Mouse (Mus musculus): Measurements from ENCODE around the gene Zbtb16. TPM values are rescaled to one million over a fixed set of nuclear protein-coding genes. Genes with fewer than 3 reads are reported as not detected.

The Zbtb16 gene
- 5.6 and 11.0 TPM in 2 replicates for polyA plus RNA-seq (2012; rRNA removed)

GRCm38 (mm10) chr9:48835631-48836565, at the start of gene Zbtb16:
Zbtb16 (minus strand) TSS chr9:48836222.

GRCm38 (mm10) chr9:48604939-48605598, 231.0 kb downstream of the Zbtb16 start, which contains the start of gene Nnmt:
Nnmt (minus strand) TSS chr9:48605153.

Other genes with a start within 250 kb of the Zbtb16 start
- gene Nnmt, start 231.1 kb downstream of the Zbtb16 start, polyA plus RNA-seq (2012; rRNA removed): 0.58 and 1.0 TPM in 2 replicates
- 0.12 and 0.70 TPM in 2 replicates for gene Htr3a, start 74.9 kb upstream of the Zbtb16 start, polyA plus RNA-seq (2012; rRNA removed)
- gene Htr3b, start 128.8 kb upstream of the Zbtb16 start, polyA plus RNA-seq (2012; rRNA removed): 0.01 and 0.19 TPM in 2 replicates
- 56.2 and 64.7 TPM in 2 replicates for gene Usp28, start 149.2 kb upstream of the Zbtb16 start, polyA plus RNA-seq (2012; rRNA removed)
- 45.1 and 48.6 TPM in 2 replicates for gene Zw10, start 219.4 kb upstream of the Zbtb16 start, polyA plus RNA-seq (2012; rRNA removed)
- 1.6 TPM in 2 replicates for gene Tmprss5, start 245.0 kb upstream of the Zbtb16 start, polyA plus RNA-seq (2012; rRNA removed)

Measured in central nervous system, embryonic 11.5 days (tissue).